Mouse (Mus musculus) cerebellum, adult 9-10 months (tissue): Measurements from ENCODE around the gene Ankrd13a.
"Not testable (repeated sequence)": the region's sequence is repeated elsewhere in the genome, so short reads cannot be mapped to it uniquely, and the experiment has no call there.

Source experiments
- DNase-seq: peaks from one replicate; pipeline ENCODE4 v3.0.0; 2022

Gene Ankrd13a

DNA sequence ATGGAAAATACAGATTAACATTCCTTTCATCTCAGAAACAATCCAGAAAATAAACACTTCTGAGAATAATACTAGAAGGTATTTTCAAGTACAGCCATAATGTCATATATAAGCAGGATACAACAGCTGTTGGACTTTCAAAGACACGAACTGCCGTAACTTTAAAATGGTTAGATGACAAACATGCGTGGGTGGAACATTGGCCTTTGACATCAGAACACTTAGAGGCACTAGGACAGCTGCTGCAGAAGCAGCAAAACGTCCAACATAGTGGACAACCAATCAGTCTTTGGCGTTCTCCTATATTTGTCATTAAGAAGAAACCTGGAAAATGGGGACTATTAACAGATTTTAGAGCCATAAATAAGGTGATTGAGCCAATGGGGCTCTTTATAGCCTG is 66.0 kb downstream of the Ankrd13a start:
- DNase-seq = not testable (repeated sequence)

DNA sequence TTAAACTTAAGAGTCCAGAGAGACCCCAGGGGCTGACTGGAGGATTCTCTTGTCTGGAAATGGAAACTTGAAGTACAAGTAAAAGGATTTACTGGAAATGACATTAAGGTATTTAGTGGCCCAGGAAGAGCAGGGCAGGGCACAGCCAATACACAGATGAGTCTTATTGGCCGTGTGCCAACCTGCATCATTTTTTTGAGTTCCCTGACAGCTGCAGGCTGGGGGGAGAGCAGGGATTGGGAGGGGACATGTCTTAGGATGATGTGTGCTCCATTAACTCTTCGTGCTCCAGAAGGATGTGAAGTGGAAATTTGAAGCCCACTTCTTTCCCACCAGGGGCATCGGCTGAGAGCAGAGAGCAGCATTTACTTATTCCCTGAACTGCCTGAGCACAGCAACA is 67.7 kb downstream of the Ankrd13a start:
- DNase-seq = not testable (repeated sequence)

DNA sequence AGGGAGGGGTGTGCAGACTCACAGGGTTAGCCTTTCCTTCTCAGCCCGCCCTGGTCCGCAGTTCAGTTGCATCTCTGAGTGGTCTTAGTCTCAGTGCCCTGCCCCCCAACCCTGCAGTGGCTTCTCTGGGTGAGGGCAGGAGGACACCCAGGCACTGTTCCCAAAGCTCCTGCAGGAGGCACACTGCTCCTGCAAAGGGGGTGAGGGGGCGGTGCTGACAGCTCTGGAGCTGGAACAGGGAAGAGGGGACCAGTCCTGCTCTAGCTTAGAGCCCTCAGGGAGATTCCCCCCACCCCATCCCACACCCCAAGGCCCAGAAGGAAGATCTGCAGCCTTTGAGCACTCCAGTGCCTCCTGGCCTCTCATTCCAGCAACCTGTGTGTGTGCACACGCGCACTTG is 68.2 kb downstream of the Ankrd13a start:
- DNase-seq = no peak

DNA sequence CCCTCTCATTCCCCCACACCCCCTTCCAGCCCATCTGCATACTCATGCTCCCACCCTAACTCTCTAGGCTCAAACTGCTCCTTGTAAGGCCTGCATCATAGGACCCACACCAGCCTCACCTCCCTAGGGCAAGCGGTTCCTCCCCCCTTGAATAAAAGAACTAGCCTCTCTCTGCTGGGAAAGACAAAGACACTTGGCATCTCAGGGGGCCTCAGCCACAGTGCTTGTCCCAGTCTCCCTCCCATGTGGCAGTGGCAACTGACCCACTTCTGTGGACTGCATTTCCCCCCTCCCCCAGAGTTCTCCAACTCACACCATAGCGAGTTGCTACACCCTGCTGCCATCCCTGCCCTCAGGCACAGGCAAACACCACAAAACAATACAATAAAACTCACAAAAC is 69.9 kb downstream of the Ankrd13a start:
- not testable (repeated sequence) for DNase-seq

DNA sequence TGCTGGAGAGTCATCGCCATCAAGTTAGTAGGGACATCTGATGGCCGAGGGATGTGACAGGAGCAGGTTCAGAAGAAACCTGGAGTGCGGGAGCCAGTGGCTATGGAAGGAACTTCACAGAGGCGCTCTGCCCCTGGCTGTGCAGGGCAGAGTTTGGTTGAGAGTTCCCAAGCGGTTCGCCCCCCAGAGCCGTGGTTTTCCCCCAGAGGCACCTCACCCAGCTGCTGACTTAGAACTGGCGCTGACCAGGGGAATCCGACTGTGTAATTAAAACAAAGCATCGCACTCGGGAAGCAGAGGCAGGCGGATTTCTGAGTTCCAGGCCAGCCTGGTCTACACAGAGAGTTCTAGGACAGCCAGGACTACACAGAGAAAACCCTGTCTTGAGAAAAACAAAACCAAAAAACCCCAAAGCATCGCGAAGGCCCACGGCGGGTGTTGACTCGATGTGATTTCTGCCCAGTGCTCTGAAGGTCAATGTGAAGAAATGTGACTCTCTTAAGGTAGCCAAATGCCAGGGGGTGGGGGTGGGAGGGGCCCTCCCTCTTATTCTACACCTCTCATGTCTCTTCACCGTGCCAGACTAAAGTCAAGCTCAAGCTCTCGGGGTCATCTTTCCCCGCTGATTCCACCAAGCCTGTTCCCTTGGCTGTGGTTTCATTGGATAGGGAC is 77.2 kb downstream of the Ankrd13a start:
- DNase-seq = no peak

DNA sequence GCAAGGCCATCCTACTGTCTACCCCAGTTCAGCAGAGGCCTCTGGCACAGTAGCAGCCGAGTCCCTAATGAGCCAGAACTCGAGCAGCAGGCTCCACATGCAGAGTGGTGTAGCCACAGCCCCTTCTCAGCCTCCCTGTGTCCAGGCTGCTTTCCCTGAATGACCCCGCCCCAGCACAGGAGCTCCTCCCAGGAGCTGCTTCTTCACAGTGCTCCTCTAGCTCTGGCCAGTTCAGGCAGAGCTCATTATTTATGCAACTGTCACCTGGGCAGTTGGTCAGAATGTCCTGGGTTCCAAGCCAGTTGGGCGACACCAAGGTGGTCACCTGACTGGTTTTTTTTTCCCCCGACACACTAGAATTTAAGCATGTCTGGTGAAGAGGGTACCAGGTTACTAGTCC is 78.9 kb downstream of the Ankrd13a start, which contains the start of gene 4930519G04Rik:
TSS of gene 4930519G04Rik (plus strand) at position 301 of the 400 bp plus-strand sequence.
- DNase-seq = not testable (repeated sequence)
